30 mouse cellular contexts compared by ENCODE assay signal in genomic region chr13:69555045-69555444, GRCm38 (mm10). TPM values are rescaled to one million over a fixed set of nuclear protein-coding genes. Genes with fewer than 3 reads are reported as not detected.
A peak's percentile ranks its signal among the peaks of the same experiment; 100 is the strongest.
DNase-seq lines count a peak whose midpoint lies in the region; ATAC-seq and TF ChIP-seq lines count a peak whose summit lies in the region.
"Had no signal": no experiment of that assay in that cellular context is flagged by ENCODE, and none has a peak within 500 bp of the region (broad histone marks: within the 10 kb centered on the region; RNA-seq: fewer than 3 reads in every experiment).

No protein-coding gene starts in this region.

- no peak overlapping the region for H3K4me3 ChIP-seq in heart, embryonic 10.5 days
- no peak overlapping the region for H3K4me3 ChIP-seq in liver, adult 2 months (ENCODE audit: insufficient read depth, low read depth, low read length)
- no peak overlapping the region for H3K4me3 ChIP-seq in liver, embryonic 12.5 days
- H3K4me3 ChIP-seq: embryonic facial prominence, embryonic 13.5 days; embryonic facial prominence, embryonic 15.5 days; erythroblast, embryonic 14.5 days; forebrain, embryonic 10.5 days; forebrain, embryonic 12.5 days had no signal

- no peak overlapping the region for H3K27ac ChIP-seq in heart, embryonic 10.5 days
- H3K27ac ChIP-seq in liver, adult 2 months (replicated peaks; ENCODE audit: insufficient read depth, low read depth, low read length), result no peak overlapping the region
- no peak overlapping the region for H3K27ac ChIP-seq in liver, embryonic 12.5 days
- H3K27ac ChIP-seq: embryonic facial prominence, embryonic 13.5 days; embryonic facial prominence, embryonic 15.5 days; forebrain, embryonic 10.5 days; forebrain, embryonic 12.5 days had no signal

- H3K9ac ChIP-seq in liver, adult 2 months (ENCODE audit: low read depth, low read length), result no peak overlapping the region
- H3K9ac ChIP-seq in liver, embryonic 12.5 days, result no peak overlapping the region
- H3K9ac ChIP-seq: embryonic facial prominence, embryonic 13.5 days; embryonic facial prominence, embryonic 15.5 days; forebrain, embryonic 12.5 days had no signal

- H3K9me3 ChIP-seq in heart, embryonic 10.5 days, result no peaks in the 10 kb centered on the region
- no peaks in the 10 kb centered on the region for H3K9me3 ChIP-seq in liver, embryonic 12.5 days (replicated peaks)
- H3K9me3 ChIP-seq: embryonic facial prominence, embryonic 13.5 days; embryonic facial prominence, embryonic 15.5 days; forebrain, embryonic 10.5 days; forebrain, embryonic 12.5 days; G1E had no signal

- no peak for TF ChIP-seq POLR2A in liver, adult 2 months (IDR thresholded peaks at IDR 0.05; ENCODE audit: extremely low read depth, insufficient read depth, low read length)

- WGBS in heart, embryonic 10.5 days, result 27% methylated on average over 8 of the region's 8 CpGs
- WGBS in liver, adult 2 months, result 27% methylated on average over 8 of the region's 8 CpGs
- 20% methylated on average over 8 of the region's 8 CpGs for WGBS in liver, embryonic 12.5 days (ENCODE audit: insufficient replicate concordance)

- ATAC-seq in liver, embryonic 12.5 days, result no peak
- ATAC-seq: activated CD4-positive, CD25-positive, alpha-beta regulatory T cell, adult 4 months; CD4-positive, CD25-positive, alpha-beta regulatory T cell, adult 4 months; forebrain, embryonic 14.5 days; forebrain, embryonic 16.5 days; Patski had no signal

- H3K79me2 ChIP-seq in liver, adult 2 months (ENCODE audit: control insufficient read depth, insufficient read depth, low read length), result no peaks in the 10 kb centered on the region

- H3K36me3 ChIP-seq in heart, embryonic 10.5 days, result no peaks in the 10 kb centered on the region
- no peaks in the 10 kb centered on the region for H3K36me3 ChIP-seq in liver, adult 2 months (ENCODE audit: control insufficient read depth, insufficient read depth, low read length)
- no peaks in the 10 kb centered on the region for H3K36me3 ChIP-seq in liver, embryonic 12.5 days
- H3K36me3 ChIP-seq: embryonic facial prominence, embryonic 13.5 days; embryonic facial prominence, embryonic 15.5 days; forebrain, embryonic 10.5 days; forebrain, embryonic 12.5 days; G1E had no signal

- peaks cover 6% of the 10 kb centered on the region for H3K4me1 ChIP-seq in heart, embryonic 10.5 days
- no peaks in the 10 kb centered on the region for H3K4me1 ChIP-seq in liver, adult 2 months (ENCODE audit: control insufficient read depth, insufficient read depth, low read length)
- 0 out of 2 replicates have a peak, but pooled peaks cover 5% of the 10 kb centered on the region for H3K4me1 ChIP-seq in liver, embryonic 12.5 days
- H3K4me1 ChIP-seq: embryonic facial prominence, embryonic 13.5 days; embryonic facial prominence, embryonic 15.5 days had no signal

- no peaks in the 10 kb centered on the region for H3K27me3 ChIP-seq in heart, embryonic 10.5 days (ENCODE audit: insufficient read depth, poor library complexity, severe bottlenecking)
- no peaks in the 10 kb centered on the region for H3K27me3 ChIP-seq in liver, adult 2 months (ENCODE audit: control insufficient read depth, insufficient read depth, low read length)
- H3K27me3 ChIP-seq in liver, embryonic 12.5 days (replicated peaks), result 0 out of 2 replicates have a peak, but pooled peaks cover 2% of the 10 kb centered on the region
- H3K27me3 ChIP-seq: embryonic facial prominence, embryonic 13.5 days; embryonic facial prominence, embryonic 15.5 days; forebrain, embryonic 12.5 days; Patski had no signal

- H3K4me2 ChIP-seq in liver, embryonic 12.5 days, result no peak overlapping the region
- H3K4me2 ChIP-seq: embryonic facial prominence, embryonic 13.5 days; embryonic facial prominence, embryonic 15.5 days; forebrain, embryonic 12.5 days had no signal

- TF ChIP-seq CTCF in liver, adult 2 months (IDR thresholded peaks at IDR 0.05; ENCODE audit: low read depth, low read length), result no peak

- DNase-seq in heart, embryonic 10.5 days (ENCODE audit: low spot score), result peak; percentile 68
- no peak for DNase-seq in heart, adult 9 months (ENCODE audit: low spot score in 2 of 2)
- DNase-seq in liver, adult 2 months (ENCODE audit: extremely low read depth, low read depth, low spot score), result peak; percentile 50
- peak; percentile 30 for DNase-seq in testis, postnatal 10 days (ENCODE audit: low spot score)
- DNase-seq in testis, postnatal 14 days (ENCODE audit: low spot score), result no peak
- DNase-seq in brain, adult 2 months (ENCODE audit: low read depth, low spot score), result peak; percentile 49
- DNase-seq in layer of hippocampus, postnatal 10 days (ENCODE audit: low spot score in 2 of 2), result no peak
- DNase-seq: adrenal gland, adult 8-10 months; adrenal gland, postnatal 14 days; adrenal gland, postnatal 36 days; B cell, adult 2 months; cerebellum, adult 11 months; cerebellum, adult 18-20 months; cerebellum, adult 8-10 months; cerebellum, adult 9-11 months; cerebellum, postnatal 14 days; cerebellum, postnatal 36 days; embryo, embryonic 11 days had no signal

RNA-seq across cellular contexts. Expression of gene Tent4a, which starts 20.6 kb away (rescaled TPM):
- polyA plus RNA-seq in heart, embryonic 10.5 days (2016; fragmentation: Nextera tagmentation; extraction: Ambion mirVana), result 3.2 and 4.6 TPM in 2 replicates
- total RNA-seq in liver, adult 2 months (2014; rRNA removed), result 8.7 and 8.9 TPM in 2 replicates
- 9.9 and 11.0 TPM in 2 replicates for polyA plus RNA-seq in liver, adult 2 months (2012; rRNA removed)
- polyA plus RNA-seq in liver, embryonic 12.5 days (2016; fragmentation: Nextera tagmentation; extraction: Ambion mirVana), result 2.9 and 3.0 TPM in 2 replicates
- 10 to 100 TPM; 40.9 to 41.7 TPM for total RNA-seq in layer of hippocampus, postnatal 10 days (2021)

RNA-seq across cellular contexts. Expression of gene Nsun2, which starts 21.5 kb away (rescaled TPM):
- polyA plus RNA-seq in heart, embryonic 10.5 days (2016; fragmentation: Nextera tagmentation; extraction: Ambion mirVana), result 106 and 140 TPM in 2 replicates
- total RNA-seq in liver, adult 2 months (2014; rRNA removed), result 74.1 and 81.0 TPM in 2 replicates
- 40.5 and 48.3 TPM in 2 replicates for polyA plus RNA-seq in liver, adult 2 months (2012; rRNA removed)
- polyA plus RNA-seq in liver, embryonic 12.5 days (2016; fragmentation: Nextera tagmentation; extraction: Ambion mirVana), result 184 and 189 TPM in 2 replicates
- total RNA-seq in layer of hippocampus, postnatal 10 days (2021), result 10 to 100 TPM; 74.5 to 84.5 TPM

RNA-seq across cellular contexts. Expression of gene Srd5a1, which starts 56.2 kb away (rescaled TPM):
- 8.5 and 12.0 TPM in 2 replicates for polyA plus RNA-seq in heart, embryonic 10.5 days (2016; fragmentation: Nextera tagmentation; extraction: Ambion mirVana)
- total RNA-seq in liver, adult 2 months (2014; rRNA removed), result 83.6 and 86.4 TPM in 2 replicates
- 41.9 and 54.7 TPM in 2 replicates for polyA plus RNA-seq in liver, adult 2 months (2012; rRNA removed)
- polyA plus RNA-seq in liver, embryonic 12.5 days (2016; fragmentation: Nextera tagmentation; extraction: Ambion mirVana), result 5.2 and 6.0 TPM in 2 replicates
- total RNA-seq in layer of hippocampus, postnatal 10 days (2021), result 10 to 100 TPM; 22.9 TPM

Comparison
In these comparisons a context has a peak if more than half of its experiments do, and no peak if none do; other contexts are left out.
1. DNase-seq: peak in heart, embryonic 10.5 days (single experiment), liver, adult 2 months (single experiment), testis, postnatal 10 days (single experiment) and brain, adult 2 months (single experiment); none in heart, adult 9 months (0 of 2), testis, postnatal 14 days (single experiment) and layer of hippocampus, postnatal 10 days (0 of 2).